Mouse (Mus musculus) thymus, postnatal 0 days (tissue): ENCODE measurements around the gene H2afx. TPM values are rescaled to one million over a fixed set of nuclear protein-coding genes. Genes with fewer than 3 reads are reported as not detected.
"Not testable (repeated sequence)": the region's sequence is repeated elsewhere in the genome, so short reads cannot be mapped to it uniquely, and the experiment has no call there.

Source experiments
- DNase-seq: peaks from one replicate; pipeline ENCODE4 v3.0.0-alpha.2; 2015; ENCODE audit warnings: low spot score
- polyA plus RNA-seq: library from polyadenylated mRNA; unstranded; fragments of >200 nt; fragmentation: Nextera tagmentation; extraction: Ambion mirVana; gene quantifications from 2 replicates; pipeline ENCODE4 v1.2.1, GENCODE M21; 2015

H2afx gene
- polyA plus RNA-seq, 1 experiment from 2014 or later: 454 TPM

GRCm38 (mm10) chr9:44337436-44338169 lies 3.1 kb downstream of the H2afx start:
- DNase-seq: no peak

- DNase-seq: no peak
Measured at GRCm38 (mm10) chr9:44338574-44338973, 4.1 kb downstream of the H2afx start.

GRCm38 (mm10) chr9:44341487-44341886 lies 7.0 kb downstream of the H2afx start:
- no peak for DNase-seq

- DNase-seq: no peak
Measured at GRCm38 (mm10) chr9:44342173-44342572, 7.7 kb downstream of the H2afx start.

- no peak for DNase-seq
Measured at GRCm38 (mm10) chr9:44342605-44343004, 8.1 kb downstream of the H2afx start.

GRCm38 (mm10) chr9:44343290-44343689 lies 8.8 kb downstream of the H2afx start:
- DNase-seq: no peak

- peak; percentile 89 for DNase-seq
Measured at GRCm38 (mm10) chr9:44343781-44344421, 9.4 kb downstream of the H2afx start, which contains the start of gene Hmbs. TSS of gene Hmbs (minus strand) at chr9:44344228.

GRCm38 (mm10) chr9:44345570-44346433 lies 11.3 kb downstream of the H2afx start:
- no peak for DNase-seq

- DNase-seq: no peak
Measured at GRCm38 (mm10) chr9:44347166-44347565, 12.7 kb downstream of the H2afx start.

GRCm38 (mm10) chr9:44347621-44348020 lies 13.1 kb downstream of the H2afx start:
- DNase-seq: no peak

GRCm38 (mm10) chr9:44348546-44348945 lies 14.1 kb downstream of the H2afx start:
- no peak for DNase-seq

- no peak for DNase-seq
Measured at GRCm38 (mm10) chr9:44351396-44351795, 16.9 kb downstream of the H2afx start.

- DNase-seq: no peak
Measured at GRCm38 (mm10) chr9:44352337-44352736, 17.8 kb downstream of the H2afx start.

- DNase-seq: no peak
Measured at GRCm38 (mm10) chr9:44353142-44353541, 18.6 kb downstream of the H2afx start.

GRCm38 (mm10) chr9:44357207-44357606 lies 22.7 kb downstream of the H2afx start:
- DNase-seq: peak; percentile 78

- peak; percentile 97 for DNase-seq
Measured at GRCm38 (mm10) chr9:44361190-44361917, 26.9 kb downstream of the H2afx start, which contains the start of gene Vps11. TSS of gene Vps11 (minus strand) at chr9:44361670.

GRCm38 (mm10) chr9:44361931-44362330 lies 27.4 kb downstream of the H2afx start:
- not testable (repeated sequence) for DNase-seq

GRCm38 (mm10) chr9:44364480-44364879 lies 30.0 kb downstream of the H2afx start:
- peak; percentile 16 for DNase-seq

- no peak for DNase-seq
Measured at GRCm38 (mm10) chr9:44373386-44373785, 38.9 kb downstream of the H2afx start.

- DNase-seq: no peak
Measured at GRCm38 (mm10) chr9:44376141-44376540, 41.6 kb downstream of the H2afx start.

GRCm38 (mm10) chr9:44377335-44377734 lies 42.8 kb downstream of the H2afx start:
- not testable (repeated sequence) for DNase-seq
